Mouse (Mus musculus): ENCODE measurements around the gene Rad51d. TPM values are rescaled to one million over a fixed set of nuclear protein-coding genes. Genes with fewer than 3 reads are reported as not detected.
A peak's percentile ranks its signal among the peaks of the same experiment; 100 is the strongest.

Gene Rad51d
- polyA plus RNA-seq, 1 experiment from 2014 or later = 15.2 TPM

DNA sequence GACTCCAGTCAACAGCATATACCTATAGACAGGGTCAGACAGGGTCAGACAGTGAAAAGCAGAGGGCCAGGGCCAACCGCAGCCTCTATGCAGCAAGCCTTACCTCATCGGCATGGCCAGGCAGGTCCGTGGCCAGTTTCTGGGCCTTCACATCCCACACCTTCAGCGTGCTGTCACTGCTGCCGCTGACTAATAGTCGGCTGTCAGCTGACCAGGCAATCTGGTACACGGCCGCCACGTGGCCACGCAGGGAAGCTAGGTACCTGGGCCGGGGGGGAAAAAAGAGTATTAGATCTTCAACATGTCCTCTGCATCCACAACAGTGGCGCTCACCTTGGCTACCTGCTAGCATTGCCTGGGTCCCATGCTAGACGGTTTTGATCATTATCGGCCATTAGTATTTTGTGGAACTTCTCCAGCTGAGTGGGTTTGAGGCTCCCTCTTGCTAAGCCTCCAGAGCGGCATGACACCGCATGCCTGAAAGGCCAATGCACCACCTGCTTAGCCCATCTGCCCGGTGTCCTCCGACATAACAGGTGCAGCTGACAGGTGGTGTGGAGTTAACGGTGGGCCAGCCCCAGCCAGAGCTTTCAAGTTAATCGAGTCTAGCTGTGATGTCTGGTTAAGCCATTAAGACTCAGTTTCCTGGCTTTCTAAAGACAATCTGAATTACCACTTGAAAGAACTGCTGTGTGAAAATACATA, 11.3 kb upstream of the Rad51d start:
- H3K27me3 ChIP-seq (replicated peaks; ENCODE audit: control insufficient read depth, insufficient read depth, low read length) = no peaks in the 10 kb centered on the region
- H3K9me3 ChIP-seq (ENCODE audit: control insufficient read depth, low read length) = no peaks in the 10 kb centered on the region
- no peaks in the 10 kb centered on the region for H3K4me1 ChIP-seq (replicated peaks; ENCODE audit: control insufficient read depth, insufficient read depth, low read length)
- no peak overlapping the region for H3K9ac ChIP-seq (replicated peaks; ENCODE audit: low read depth, low read length)
- H3K36me3 ChIP-seq (ENCODE audit: control insufficient read depth, insufficient read depth) = peaks cover 32% of the 10 kb centered on the region
- no peak for ATAC-seq
- H3K4me2 ChIP-seq (ENCODE audit: low read length) = no peak overlapping the region
- no peak overlapping the region for H3K4me3 ChIP-seq (replicated peaks; ENCODE audit: low read length)
- WGBS = 88% methylated on average over 20 of the region's 20 CpGs
- H3K27ac ChIP-seq (ENCODE audit: low read length) = no peak overlapping the region

DNA sequence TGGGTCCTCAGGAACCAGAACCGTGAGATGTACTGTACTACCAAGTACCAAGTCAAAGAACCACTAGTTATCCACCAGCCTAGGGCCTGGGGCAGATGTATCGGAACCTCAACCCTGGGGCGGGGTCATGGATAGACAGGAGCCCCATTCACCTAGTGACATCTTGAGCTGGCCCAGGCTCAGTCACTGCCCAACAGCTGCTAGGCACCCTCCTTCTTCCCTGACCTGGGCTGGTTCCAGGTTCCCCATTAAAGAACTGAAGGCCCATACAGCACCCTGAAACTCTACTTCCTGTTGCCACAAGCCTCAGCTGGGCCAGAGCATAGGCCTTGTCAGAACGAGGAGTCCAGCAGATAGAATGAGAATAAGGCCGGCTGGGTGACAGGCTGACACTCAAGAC, 9.3 kb upstream of the Rad51d start:
- H3K27me3 ChIP-seq (replicated peaks; ENCODE audit: control insufficient read depth, insufficient read depth, low read length) = no peaks in the 10 kb centered on the region
- H3K36me3 ChIP-seq (ENCODE audit: control insufficient read depth, insufficient read depth) = peaks cover 32% of the 10 kb centered on the region
- no peaks in the 10 kb centered on the region for H3K9me3 ChIP-seq (ENCODE audit: control insufficient read depth, low read length)
- no peak overlapping the region for H3K4me3 ChIP-seq (replicated peaks; ENCODE audit: low read length)
- no peaks in the 10 kb centered on the region for H3K4me1 ChIP-seq (replicated peaks; ENCODE audit: control insufficient read depth, insufficient read depth, low read length)
- no peak overlapping the region for H3K27ac ChIP-seq (ENCODE audit: low read length)
- no peak overlapping the region for H3K4me2 ChIP-seq (ENCODE audit: low read length)
- no peak overlapping the region for H3K9ac ChIP-seq (replicated peaks; ENCODE audit: low read depth, low read length)
- ATAC-seq = no peak
- 95% methylated on average over 5 of the region's 5 CpGs for WGBS

DNA sequence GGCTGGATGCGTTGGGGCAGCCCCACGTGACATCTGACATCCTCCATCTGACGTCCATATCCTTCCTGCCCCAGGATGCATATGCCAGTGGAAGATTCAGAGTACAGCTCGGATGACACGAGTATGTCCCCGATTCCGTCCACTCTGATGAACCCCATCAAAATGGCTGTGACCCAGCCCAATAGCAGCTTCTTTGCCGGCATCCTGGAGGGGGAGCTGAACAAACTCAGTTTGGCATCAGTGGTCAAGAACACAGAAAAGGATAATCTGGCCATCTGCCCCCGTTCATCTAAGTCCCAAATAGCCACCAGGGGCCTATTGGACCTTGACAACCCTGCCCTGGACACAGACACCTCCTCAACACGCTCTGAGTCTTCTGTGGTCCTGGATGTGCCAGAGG, 7.1 kb upstream of the Rad51d start:
- H3K9me3 ChIP-seq (ENCODE audit: control insufficient read depth, low read length) = no peaks in the 10 kb centered on the region
- H3K27me3 ChIP-seq (replicated peaks; ENCODE audit: control insufficient read depth, insufficient read depth, low read length) = no peaks in the 10 kb centered on the region
- no peaks in the 10 kb centered on the region for H3K4me1 ChIP-seq (replicated peaks; ENCODE audit: control insufficient read depth, insufficient read depth, low read length)
- H3K4me2 ChIP-seq (ENCODE audit: low read length) = no peak overlapping the region
- peaks cover 15% of the 10 kb centered on the region for H3K36me3 ChIP-seq (ENCODE audit: control insufficient read depth, insufficient read depth)
- no peak overlapping the region for H3K9ac ChIP-seq (replicated peaks; ENCODE audit: low read depth, low read length)
- no peak overlapping the region for H3K4me3 ChIP-seq (replicated peaks; ENCODE audit: low read length)
- no peak overlapping the region for H3K27ac ChIP-seq (ENCODE audit: low read length)
- ATAC-seq = no peak
- WGBS = 91% methylated on average over 10 of the region's 10 CpGs

DNA sequence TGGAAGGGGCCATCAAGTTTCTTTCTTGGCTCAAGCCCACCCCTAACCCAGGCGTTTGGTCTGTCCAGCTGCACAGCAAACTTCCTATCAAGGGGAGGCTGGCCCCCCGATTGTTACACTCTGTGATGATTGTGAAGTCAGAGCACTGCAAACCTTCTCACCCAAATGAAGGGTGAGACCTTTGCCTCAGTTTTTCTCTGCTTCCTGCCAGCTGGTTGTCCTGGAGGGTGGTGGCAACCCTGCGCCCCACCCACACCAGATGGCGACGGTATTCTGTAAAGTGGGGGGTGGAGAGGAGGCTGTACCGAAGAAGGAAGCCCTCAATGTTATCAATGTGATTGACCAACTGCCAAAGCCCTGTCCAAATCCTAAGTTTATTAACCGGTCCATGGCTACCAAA, 1.5 kb upstream of the Rad51d start, which contains the start of gene Fndc8:
TSS of gene Fndc8 (plus strand) at position 189 of the 400 bp plus-strand sequence.
- Histone ChIP-seq H3K9ac (replicated peaks; ENCODE audit: low read depth, low read length) (no peak within 1 kb of the TSS; the same call in 1 of the 2 replicates), H3K4me1 (replicated peaks; ENCODE audit: control insufficient read depth, insufficient read depth, low read length) (peaks cover 24% of the 10 kb centered on the region), H3K27ac (ENCODE audit: low read length) (no peak within 1 kb of the TSS), H3K4me2 (ENCODE audit: low read length) (no peak within 1 kb of the TSS), H3K36me3 (ENCODE audit: control insufficient read depth, insufficient read depth) (no peaks in the 10 kb centered on the region), H3K4me3 (replicated peaks; ENCODE audit: low read length) (no peak within 1 kb of the TSS), H3K27me3 (replicated peaks; ENCODE audit: control insufficient read depth, insufficient read depth, low read length) (no peaks in the 10 kb centered on the region), H3K9me3 (ENCODE audit: control insufficient read depth, low read length) (no peaks in the 10 kb centered on the region)
- 74% methylated on average over 7 of the region's 7 CpGs for WGBS
- ATAC-seq = no peak

DNA sequence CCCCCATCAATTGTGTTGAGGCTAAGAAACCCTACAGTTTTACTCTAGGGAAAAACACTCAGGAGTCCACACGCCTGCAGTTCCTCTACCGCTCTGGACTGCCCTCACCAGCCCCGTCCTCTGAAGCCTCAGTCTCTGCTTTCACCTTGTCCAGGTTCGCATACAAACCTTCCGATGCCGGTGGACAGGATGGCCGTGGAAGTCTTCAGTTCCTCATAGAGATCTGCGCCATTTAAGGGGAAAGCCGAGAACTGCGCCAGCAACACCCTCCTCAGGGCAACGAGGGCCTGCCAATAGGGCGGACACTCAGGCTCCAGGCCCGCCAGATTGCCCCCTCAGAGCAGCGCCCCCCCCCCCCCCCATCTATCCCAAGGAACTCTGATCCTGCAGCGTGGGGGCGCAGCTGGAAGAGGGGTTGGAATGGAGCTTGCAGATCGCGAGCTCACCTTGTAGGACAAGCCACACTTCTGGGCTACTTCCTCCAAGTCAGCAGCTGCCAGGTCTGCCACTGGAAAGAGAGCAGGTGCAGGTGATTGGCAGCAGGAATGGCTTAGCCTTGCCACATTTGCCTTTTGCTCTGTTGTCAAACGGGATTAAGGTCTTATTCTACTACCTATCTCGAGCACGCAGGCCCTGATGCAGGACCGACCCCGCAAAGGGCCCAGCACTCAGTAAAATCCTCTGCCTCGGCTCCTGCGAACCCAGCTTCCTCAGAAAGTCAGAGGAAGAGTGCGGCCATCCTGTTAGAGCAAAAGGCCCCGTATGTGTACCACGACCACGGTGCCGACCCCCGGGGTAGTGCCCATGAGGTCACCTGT, 681 bp downstream of the Rad51d start:
- 4% methylated on average over 31 of the region's 31 CpGs for WGBS
- peak overlapping the region; percentile 84 for H3K4me3 ChIP-seq (replicated peaks; ENCODE audit: low read length)
- ATAC-seq = peak; percentile 34
- H3K27ac ChIP-seq (ENCODE audit: low read length) = peak overlapping the region; percentile 20; the same call in 1 of the 2 replicates
- H3K4me1 ChIP-seq (replicated peaks; ENCODE audit: control insufficient read depth, insufficient read depth, low read length) = peaks cover 24% of the 10 kb centered on the region
- no peaks in the 10 kb centered on the region for H3K27me3 ChIP-seq (replicated peaks; ENCODE audit: control insufficient read depth, insufficient read depth, low read length)
- H3K36me3 ChIP-seq (ENCODE audit: control insufficient read depth, insufficient read depth) = no peaks in the 10 kb centered on the region
- peak overlapping the region; percentile 94 for H3K4me2 ChIP-seq (ENCODE audit: low read length)
- H3K9ac ChIP-seq (replicated peaks; ENCODE audit: low read depth, low read length) = peak overlapping the region; percentile 79
- H3K9me3 ChIP-seq (ENCODE audit: control insufficient read depth, low read length) = no peaks in the 10 kb centered on the region

DNA sequence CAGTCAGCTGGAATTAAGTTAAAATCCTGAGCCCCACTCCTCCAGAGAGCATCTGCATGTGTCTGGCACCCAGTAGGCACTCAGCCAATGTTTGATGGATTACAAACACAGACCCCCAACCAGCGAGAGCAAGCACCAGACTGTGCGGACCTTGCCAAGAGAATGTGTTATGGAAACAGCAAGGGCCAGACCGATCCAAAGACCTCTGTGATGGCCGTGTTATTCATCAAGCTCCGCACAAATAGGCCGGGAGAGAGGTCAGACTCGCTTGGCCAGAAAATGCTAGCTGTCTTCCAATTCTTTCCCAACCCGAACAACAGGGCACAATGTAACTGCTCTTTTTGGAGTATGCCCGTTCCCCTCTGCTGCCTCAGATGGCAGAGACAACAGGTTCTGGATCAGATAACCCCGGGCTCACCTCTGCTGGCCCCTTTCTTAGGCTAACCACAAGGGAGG, 1.9 kb downstream of the Rad51d start:
- Histone ChIP-seq H3K36me3 (ENCODE audit: control insufficient read depth, insufficient read depth) (no peaks in the 10 kb centered on the region), H3K4me1 (replicated peaks; ENCODE audit: control insufficient read depth, insufficient read depth, low read length) (peaks cover 24% of the 10 kb centered on the region), H3K27me3 (replicated peaks; ENCODE audit: control insufficient read depth, insufficient read depth, low read length) (no peaks in the 10 kb centered on the region), H3K27ac (ENCODE audit: low read length) (no peak overlapping the region), H3K9ac (replicated peaks; ENCODE audit: low read depth, low read length) (no peak overlapping the region; the same call in 1 of the 2 replicates), H3K4me2 (ENCODE audit: low read length) (peak overlapping the region; percentile 19), H3K9me3 (ENCODE audit: control insufficient read depth, low read length) (no peaks in the 10 kb centered on the region), H3K4me3 (replicated peaks; ENCODE audit: low read length) (no peak overlapping the region)
- peak; percentile 63; the same call in 1 of the 2 replicates for ATAC-seq
- 31% methylated on average over 10 of the region's 10 CpGs for whole genome bisulfite sequencing

DNA sequence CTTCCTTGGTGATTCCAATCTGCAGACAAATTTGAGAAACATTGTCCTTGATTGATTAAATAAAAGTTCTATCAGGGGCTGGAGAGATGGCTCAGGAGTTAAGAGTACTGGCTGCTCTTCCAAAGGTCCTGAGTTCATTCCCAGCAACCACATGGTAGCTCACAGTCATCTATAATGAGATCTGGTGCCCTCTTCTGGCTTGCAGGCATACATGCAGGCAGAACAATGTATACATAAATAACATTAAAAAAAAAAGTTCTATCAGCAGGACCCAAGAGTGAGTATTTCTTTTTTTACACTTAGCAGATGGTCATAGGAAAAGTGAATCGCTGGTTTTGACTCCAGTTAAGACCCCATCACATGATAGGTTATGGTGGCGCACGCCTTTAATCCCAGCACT, 3.9 kb downstream of the Rad51d start:
- 95% methylated on average over 3 of the region's 3 CpGs for WGBS
- Histone ChIP-seq H3K4me3 (replicated peaks; ENCODE audit: low read length) (no peak overlapping the region), H3K4me2 (ENCODE audit: low read length) (no peak overlapping the region), H3K9me3 (ENCODE audit: control insufficient read depth, low read length) (no peaks in the 10 kb centered on the region), H3K4me1 (replicated peaks; ENCODE audit: control insufficient read depth, insufficient read depth, low read length) (peaks cover 24% of the 10 kb centered on the region), H3K27ac (ENCODE audit: low read length) (no peak overlapping the region), H3K9ac (replicated peaks; ENCODE audit: low read depth, low read length) (no peak overlapping the region), H3K36me3 (ENCODE audit: control insufficient read depth, insufficient read depth) (no peaks in the 10 kb centered on the region), H3K27me3 (replicated peaks; ENCODE audit: control insufficient read depth, insufficient read depth, low read length) (no peaks in the 10 kb centered on the region)
- ATAC-seq = no peak

DNA sequence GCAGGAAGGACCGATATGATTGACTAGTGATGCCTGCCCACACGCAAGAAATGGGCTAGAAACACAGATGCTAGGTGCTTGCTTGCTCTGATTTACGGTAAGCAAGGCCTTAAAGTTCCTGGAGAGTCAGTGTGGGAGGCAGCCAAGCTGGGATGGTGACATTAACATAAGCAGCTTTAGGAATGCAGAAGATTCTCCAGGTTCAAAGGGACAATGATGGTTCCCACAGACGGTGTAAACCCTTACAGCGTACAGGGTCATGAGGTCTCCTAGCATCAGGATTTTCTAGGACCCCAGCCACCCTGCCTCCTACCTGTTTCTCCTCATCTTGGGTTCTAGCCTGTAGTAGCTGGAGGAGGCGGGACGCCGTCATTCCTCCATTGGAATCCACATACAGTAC, 7.2 kb downstream of the Rad51d start:
- no peaks in the 10 kb centered on the region for H3K27me3 ChIP-seq (replicated peaks; ENCODE audit: control insufficient read depth, insufficient read depth, low read length)
- ATAC-seq = no peak
- H3K4me3 ChIP-seq (replicated peaks; ENCODE audit: low read length) = no peak overlapping the region
- no peak overlapping the region for H3K4me2 ChIP-seq (ENCODE audit: low read length)
- peaks cover 6% of the 10 kb centered on the region for H3K4me1 ChIP-seq (replicated peaks; ENCODE audit: control insufficient read depth, insufficient read depth, low read length)
- 73% methylated on average over 8 of the region's 8 CpGs for WGBS
- H3K36me3 ChIP-seq (ENCODE audit: control insufficient read depth, insufficient read depth) = no peaks in the 10 kb centered on the region
- no peak overlapping the region for H3K9ac ChIP-seq (replicated peaks; ENCODE audit: low read depth, low read length)
- H3K27ac ChIP-seq (ENCODE audit: low read length) = no peak overlapping the region
- H3K9me3 ChIP-seq (ENCODE audit: control insufficient read depth, low read length) = no peaks in the 10 kb centered on the region

DNA sequence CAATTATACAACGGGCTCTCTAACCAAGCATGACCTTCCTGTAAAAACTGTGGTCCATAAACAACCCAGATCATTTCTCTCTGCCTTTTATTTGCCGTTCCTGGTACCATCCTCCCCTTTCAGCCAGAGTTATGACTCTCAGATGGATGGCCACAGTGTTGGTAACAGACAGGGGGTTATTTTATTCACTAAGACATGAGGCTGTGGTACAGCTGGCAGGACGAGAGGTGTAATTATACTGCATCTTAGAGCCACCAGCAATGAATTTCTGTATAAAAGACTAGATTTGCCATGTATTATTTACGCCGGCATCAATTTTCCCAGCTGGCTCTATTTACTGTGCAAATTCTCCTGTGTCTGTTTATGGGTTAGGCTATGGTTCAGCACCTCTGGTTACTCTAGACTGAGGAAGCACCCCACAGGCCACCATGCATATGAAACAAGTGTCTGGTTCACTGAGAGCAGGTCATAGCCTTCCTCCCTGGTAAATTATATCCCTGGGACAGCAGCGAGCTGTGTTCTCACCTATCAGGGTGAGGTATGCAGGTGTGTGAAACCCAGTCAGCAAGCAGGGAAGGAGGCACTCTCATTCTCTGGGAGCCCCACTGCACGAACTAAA, 12.6 kb downstream of the Rad51d start:
- Histone ChIP-seq H3K27me3 (replicated peaks; ENCODE audit: control insufficient read depth, insufficient read depth, low read length) (no peaks in the 10 kb centered on the region), H3K9me3 (ENCODE audit: control insufficient read depth, low read length) (no peaks in the 10 kb centered on the region), H3K9ac (replicated peaks; ENCODE audit: low read depth, low read length) (no peak overlapping the region), H3K4me3 (replicated peaks; ENCODE audit: low read length) (no peak overlapping the region), H3K4me2 (ENCODE audit: low read length) (no peak overlapping the region), H3K27ac (ENCODE audit: low read length) (no peak overlapping the region), H3K36me3 (ENCODE audit: control insufficient read depth, insufficient read depth) (no peaks in the 10 kb centered on the region), H3K4me1 (replicated peaks; ENCODE audit: control insufficient read depth, insufficient read depth, low read length) (no peaks in the 10 kb centered on the region)
- no peak for ATAC-seq
- WGBS = 76% methylated on average over 7 of the region's 7 CpGs
